Mouse (Mus musculus) central nervous system, embryonic 14 days (tissue): ENCODE measurements around the gene Jup. TPM values are rescaled to one million over a fixed set of nuclear protein-coding genes. Genes with fewer than 3 reads are reported as not detected.

Experiments used
- polyA plus RNA-seq: library from polyadenylated mRNA; depleted of rRNA; stranded (reverse); fragments of >200 nt; gene quantifications from 2 replicates; pipeline ENCODE4 v1.2.3, GENCODE M21; 2012; rRNA removed

Jup gene
- polyA plus RNA-seq, result 57.1 and 75.3 TPM in 2 replicates

DNA sequence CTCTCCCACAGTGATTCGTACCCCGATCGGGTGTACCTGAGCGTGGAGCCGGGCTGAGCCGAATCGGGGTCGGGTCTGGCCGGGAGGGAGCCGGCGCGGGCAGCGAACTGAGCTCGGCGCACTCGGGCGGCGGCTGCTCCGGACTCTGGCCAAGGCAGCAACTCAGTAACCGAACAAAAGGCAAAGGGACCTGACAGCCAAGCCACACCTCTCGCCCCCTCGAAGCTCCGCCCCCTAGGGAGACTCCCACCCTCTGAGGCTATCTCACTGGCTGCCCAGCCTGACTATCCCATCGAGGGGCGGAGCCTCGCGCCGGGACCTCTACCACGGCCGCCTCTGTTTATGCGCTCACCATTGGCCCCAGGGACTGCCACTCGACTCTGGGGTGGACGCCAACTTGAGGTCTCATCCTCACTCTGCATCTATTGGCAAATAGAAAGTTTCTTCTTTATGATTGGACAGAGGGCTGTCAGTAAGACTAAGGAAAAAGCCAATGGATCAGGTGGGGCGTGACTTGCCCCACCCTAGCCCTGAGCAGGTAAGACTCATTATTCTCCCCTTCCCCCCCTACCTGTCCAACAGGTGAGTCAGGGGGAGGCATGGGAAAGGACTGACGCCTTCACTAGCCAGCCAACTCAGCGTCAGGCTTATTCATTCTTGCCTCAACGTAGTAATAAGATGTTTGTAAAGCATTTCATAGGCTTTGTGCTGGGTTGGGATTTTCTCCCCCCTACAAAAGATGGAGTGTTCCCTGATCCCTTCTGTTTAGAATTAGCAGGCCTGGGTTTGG is at the start of gene Jup:
Gene Jup (minus strand): TSS at position 164 of the 790 bp plus-strand sequence.

DNA sequence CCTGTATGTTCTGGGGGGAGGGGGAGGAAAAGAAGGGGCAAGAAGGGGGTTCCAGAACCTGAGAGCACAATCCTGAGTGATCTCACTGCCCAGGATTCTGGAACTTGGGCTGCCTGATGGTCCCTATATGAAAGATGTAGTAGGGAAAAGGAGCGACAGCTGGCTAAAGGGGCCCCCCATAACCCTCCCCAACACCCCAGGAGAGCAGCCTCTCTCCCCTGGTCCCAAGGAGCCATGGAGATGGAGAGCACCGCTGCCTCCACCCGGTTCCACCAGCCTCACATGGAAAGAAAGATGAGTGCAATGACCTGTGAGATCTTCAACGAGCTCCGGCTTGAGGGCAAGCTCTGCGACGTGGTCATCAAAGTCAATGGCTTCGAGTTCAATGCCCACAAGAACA is 44.2 kb upstream of the Jup start, which contains the start of the genes Nt5c3b and Klhl10:
Gene Nt5c3b (minus strand): TSS at position 12 of the 400 bp plus-strand sequence.
Gene Klhl10 (plus strand): TSS at position 121 of the 400 bp plus-strand sequence.

DNA sequence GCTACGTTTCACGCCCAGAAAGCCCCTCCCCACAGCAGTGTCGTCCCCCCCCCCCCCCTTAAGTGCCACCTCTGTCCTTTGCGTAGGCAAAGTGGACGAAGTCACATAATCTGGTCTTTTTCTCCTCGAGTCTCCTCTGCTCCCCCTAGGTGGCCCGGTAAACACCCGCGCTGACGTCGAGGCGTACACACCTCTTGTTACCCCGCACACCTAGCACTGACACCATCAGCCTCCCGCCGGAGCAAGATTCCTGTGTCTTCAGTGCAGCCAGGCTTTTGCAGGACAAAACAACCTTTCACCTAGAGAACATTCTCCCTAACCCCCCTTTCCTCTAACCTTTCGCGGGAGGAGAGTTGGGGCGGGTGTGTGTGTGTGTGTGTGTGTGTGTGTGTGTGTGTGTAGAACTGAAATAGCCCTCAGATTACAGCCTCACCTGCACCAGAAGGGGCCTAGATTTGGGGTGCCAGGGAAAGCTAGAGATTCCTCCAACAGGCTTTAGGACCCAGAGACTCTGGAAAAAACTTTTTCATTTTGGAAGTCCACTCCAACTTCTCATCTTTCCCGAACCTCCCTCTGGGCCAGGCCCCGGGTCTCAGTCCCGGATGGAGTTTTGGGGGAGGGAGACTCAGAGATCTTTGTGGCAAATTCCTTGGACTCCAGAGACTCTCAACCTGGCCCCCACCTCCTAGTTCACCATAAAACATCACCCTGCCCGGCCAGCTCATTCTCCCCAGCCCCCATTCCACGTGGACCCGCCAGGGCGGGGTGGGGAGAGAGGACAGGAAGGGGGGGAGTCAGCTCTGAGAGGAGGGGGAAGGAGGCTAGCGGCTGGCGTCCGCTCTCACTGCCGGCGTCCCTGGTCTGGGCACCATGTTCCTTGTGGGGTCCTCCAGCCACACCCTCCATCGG is 17.6 kb upstream of the Jup start, which contains the start of gene Fkbp10:
Gene Fkbp10 (plus strand): TSS at position 784 of the 909 bp plus-strand sequence.

DNA sequence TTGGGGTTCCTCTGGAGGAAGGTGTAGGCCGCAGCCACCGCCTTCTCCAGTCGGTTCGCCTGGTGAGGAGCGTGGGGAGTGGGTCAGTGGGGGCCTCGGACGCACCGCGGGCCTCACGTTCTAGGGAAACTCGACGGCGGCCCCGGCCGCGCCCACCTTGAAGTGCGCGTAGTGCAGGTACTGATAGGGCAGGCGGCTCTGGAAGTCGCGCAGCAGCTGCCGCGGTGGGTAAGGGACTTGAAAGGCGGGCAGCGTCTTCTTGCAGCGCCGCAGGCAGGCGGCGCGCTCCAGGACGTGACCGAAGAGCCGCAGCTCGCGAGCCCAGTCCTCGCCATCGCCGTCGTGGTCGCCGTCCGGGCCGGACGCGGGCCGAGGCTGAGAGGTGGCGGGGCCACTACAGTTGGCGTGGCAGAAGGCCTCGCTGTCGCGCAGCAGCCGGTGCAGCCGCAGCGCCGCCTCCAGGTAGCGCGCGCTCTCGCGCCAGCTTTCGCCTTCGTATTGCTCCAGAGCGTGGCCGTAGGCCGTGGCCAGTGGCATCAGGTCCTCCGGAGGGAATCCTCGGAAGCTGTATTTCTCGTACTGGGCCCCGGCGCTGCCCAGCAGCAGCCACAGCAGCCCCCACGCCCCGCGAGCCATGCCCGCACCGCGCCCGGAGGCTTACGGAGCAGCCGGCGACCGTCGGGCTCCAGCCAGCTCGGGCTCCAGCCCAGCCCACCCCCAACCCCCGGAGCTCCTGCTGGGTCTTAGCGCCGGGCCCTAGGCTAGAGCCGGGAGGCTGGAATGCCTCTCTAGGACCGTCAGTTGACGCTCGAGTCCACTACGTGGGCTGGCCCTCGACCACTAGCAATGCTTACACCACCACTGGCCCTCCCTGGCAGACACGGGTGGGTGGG is 16.7 kb upstream of the Jup start, which contains the start of gene P3h4:
Gene P3h4 (minus strand): TSS at position 816 of the 893 bp plus-strand sequence.

DNA sequence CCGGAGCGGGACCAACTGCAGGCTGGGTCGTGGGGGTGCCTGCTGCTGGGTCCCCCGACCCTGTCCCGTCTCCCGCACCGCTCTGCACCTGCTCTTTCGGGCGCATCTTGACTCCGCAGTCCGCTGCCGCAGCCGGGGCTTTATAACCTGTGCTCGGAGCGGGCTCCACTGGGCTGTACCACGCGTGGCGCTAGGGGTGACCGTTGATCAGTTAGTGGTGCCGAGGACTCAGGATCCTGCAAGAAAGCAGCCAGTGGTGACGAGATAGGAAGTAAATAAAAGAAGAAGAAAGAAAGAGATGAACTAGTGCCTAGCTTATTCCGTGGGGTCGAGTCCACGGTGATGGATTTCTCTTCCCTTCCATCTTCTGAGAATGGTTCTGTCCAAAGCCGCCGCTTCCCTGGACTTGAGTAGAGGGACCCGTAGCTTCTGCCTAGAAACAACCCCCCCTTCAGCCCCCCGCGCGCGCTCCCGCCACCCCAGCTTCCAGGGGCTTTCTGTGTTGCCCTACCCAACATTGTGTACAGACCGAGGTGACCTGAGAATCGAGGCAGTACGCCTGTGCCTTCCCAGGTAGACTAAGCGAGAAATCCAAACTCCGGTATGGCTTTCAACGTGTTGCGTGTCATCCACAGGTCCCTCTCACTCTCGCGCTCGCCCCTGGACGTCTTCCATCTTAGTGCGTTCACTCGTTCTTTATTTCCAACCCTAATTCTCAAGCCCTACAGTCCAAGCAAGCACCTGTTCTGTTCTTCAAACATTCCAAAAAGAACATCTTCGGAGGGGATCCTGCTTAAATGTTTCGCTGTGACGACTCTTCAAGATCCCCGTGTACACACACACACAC is 41.4 kb downstream of the Jup start, which contains the start of gene Hap1:
Gene Hap1 (minus strand): TSS at position 157 of the 847 bp plus-strand sequence.

DNA sequence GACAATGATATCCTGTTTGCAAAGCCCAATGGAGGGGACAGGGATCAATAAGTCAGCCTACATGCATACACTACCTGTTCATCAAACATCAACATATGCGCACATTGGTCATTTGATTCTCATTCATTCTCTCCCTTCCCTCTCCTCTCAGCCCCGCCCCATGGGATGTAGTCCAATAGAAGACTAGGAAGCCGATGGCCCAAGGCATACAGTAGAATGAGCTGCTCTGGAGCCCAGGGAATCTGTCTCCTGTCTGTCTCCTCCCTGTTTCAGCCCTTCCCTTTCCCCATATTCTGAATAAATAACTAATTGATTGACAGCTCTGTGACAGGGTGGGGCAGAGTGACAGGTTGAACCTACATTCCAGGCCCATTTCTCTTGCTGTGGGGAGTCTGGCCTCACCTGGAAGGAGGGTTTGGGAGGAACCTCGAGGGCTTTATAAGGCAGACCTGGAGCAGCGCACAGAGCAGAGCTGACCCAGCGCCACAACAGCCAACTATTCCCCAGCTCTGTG is 63.6 kb downstream of the Jup start, which contains the start of gene Gast:
Gene Gast (plus strand): TSS at position 464 of the 514 bp plus-strand sequence.

DNA sequence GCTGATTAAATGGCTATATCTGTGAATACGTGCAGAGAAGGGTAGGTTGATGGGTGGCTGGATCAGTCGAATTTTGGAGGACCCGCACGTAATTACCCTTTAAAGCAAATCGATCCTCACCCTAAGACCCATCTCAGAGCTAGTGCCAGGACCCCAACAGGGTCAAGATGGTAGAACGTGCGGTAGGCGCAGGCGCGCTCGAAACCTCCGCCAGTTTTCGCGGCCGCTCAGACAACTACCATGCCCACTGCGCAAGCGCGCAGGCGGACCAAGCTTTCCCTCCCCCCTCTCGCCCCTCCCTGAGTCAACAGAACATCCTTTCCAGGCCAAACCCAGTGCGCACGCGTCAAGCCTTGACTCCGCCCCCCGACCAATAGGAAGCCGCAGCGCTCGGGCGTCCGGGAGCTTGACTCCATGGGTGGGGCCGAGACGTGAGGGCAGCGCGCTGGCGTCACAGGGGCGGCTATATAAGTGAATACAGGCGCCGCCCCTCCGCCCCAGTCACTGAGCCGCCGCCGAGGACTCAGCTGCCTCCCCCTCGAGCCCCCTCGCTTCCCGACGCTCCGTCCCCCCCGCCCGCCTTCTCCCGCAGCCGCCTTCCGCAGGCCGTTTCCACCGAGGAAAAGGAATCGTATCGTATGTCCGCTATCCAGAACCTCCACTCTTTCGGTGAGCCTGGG is 77.9 kb downstream of the Jup start, which contains the start of gene Eif1:
Gene Eif1 (plus strand): TSS at position 394 of the 680 bp plus-strand sequence.

Other genes with a start within 250 kb of the Jup start
- gene Krt19, start 249.1 kb downstream of the Jup start, polyA plus RNA-seq, result 1.3 and 12.8 TPM in 2 replicates
- 0.06 and 0.10 TPM in 2 replicates for gene Krt9, start 204.5 kb downstream of the Jup start, polyA plus RNA-seq
- gene Krt14, start 190.2 kb downstream of the Jup start, polyA plus RNA-seq, result 4.5 and 41.4 TPM in 2 replicates
- gene Krt16, start 148.9 kb downstream of the Jup start, polyA plus RNA-seq, result not detected in 2 replicates
- 0.59 and 8.2 TPM in 2 replicates for gene Krt17, start 136.7 kb downstream of the Jup start, polyA plus RNA-seq
- gene Krt42, start 127.9 kb downstream of the Jup start, polyA plus RNA-seq, result not detected in 2 replicates
- gene Eif1, start 77.9 kb downstream of the Jup start, polyA plus RNA-seq, result 320 and 367 TPM in 2 replicates
- 0.26 and 0.29 TPM in 2 replicates for gene Gast, start 63.4 kb downstream of the Jup start, polyA plus RNA-seq
- gene Hap1, start 41.6 kb downstream of the Jup start, polyA plus RNA-seq, result 183 and 184 TPM in 2 replicates
- 18.9 and 36.6 TPM in 2 replicates for gene P3h4, start 17.1 kb upstream of the Jup start, polyA plus RNA-seq
- gene Fkbp10, start 17.9 kb upstream of the Jup start, polyA plus RNA-seq, result 29.8 and 75.3 TPM in 2 replicates
- gene Nt5c3b, start 44.0 kb upstream of the Jup start, polyA plus RNA-seq, result 113 and 117 TPM in 2 replicates
- gene Klhl10, start 44.2 kb upstream of the Jup start, polyA plus RNA-seq, result 1.5 TPM in 2 replicates
- 7.5 and 8.1 TPM in 2 replicates for gene Klhl11, start 75.0 kb upstream of the Jup start, polyA plus RNA-seq
- gene Acly, start 130.2 kb upstream of the Jup start, polyA plus RNA-seq, result 182 and 207 TPM in 2 replicates
- 1.6 and 1.7 TPM in 2 replicates for gene Ttc25, start 147.8 kb upstream of the Jup start, polyA plus RNA-seq
- 15.2 and 19.3 TPM in 2 replicates for gene Cnp, start 177.1 kb upstream of the Jup start, polyA plus RNA-seq
- gene Nkiras2, start 221.5 kb upstream of the Jup start, polyA plus RNA-seq, result 93.5 and 98.6 TPM in 2 replicates
- 241 and 259 TPM in 2 replicates for gene Dnajc7, start 222.4 kb upstream of the Jup start, polyA plus RNA-seq